Mouse (Mus musculus): ENCODE results near the gene Atp13a4. TPM values are rescaled to one million over a fixed set of nuclear protein-coding genes. Genes with fewer than 3 reads are reported as not detected.

Atp13a4 gene
- total RNA-seq, 1 experiment from 2014 or later: 0.30 TPM

- no peak for DNase-seq
Observed at GRCm38 (mm10) chr16:29480396-29480795, 64.3 kb downstream of the Atp13a4 start.

GRCm38 (mm10) chr16:29463798-29464197, 80.9 kb downstream of the Atp13a4 start:
- no peak for DNase-seq

- no peak for DNase-seq
Observed at GRCm38 (mm10) chr16:29459331-29459730, 85.3 kb downstream of the Atp13a4 start.

- DNase-seq: no peak
Observed at GRCm38 (mm10) chr16:29456851-29457250, 87.8 kb downstream of the Atp13a4 start.

- DNase-seq: no peak
Observed at GRCm38 (mm10) chr16:29453282-29453681, 91.4 kb downstream of the Atp13a4 start.

- DNase-seq: peak; percentile 59
Observed at GRCm38 (mm10) chr16:29451706-29452105, 93.0 kb downstream of the Atp13a4 start.

- DNase-seq: no peak
Observed at GRCm38 (mm10) chr16:29442126-29442525, 102.5 kb downstream of the Atp13a4 start.

GRCm38 (mm10) chr16:29441405-29441985, 103.2 kb downstream of the Atp13a4 start:
- no peak for DNase-seq

- DNase-seq: no peak
Observed at GRCm38 (mm10) chr16:29438045-29438444, 106.6 kb downstream of the Atp13a4 start.

- DNase-seq: peak; percentile 53
Observed at GRCm38 (mm10) chr16:29435746-29436145, 108.9 kb downstream of the Atp13a4 start.

- peak; percentile 63 for DNase-seq
Observed at GRCm38 (mm10) chr16:29434712-29435111, 110.0 kb downstream of the Atp13a4 start.

GRCm38 (mm10) chr16:29414822-29415221, 129.8 kb downstream of the Atp13a4 start:
- no peak for DNase-seq

GRCm38 (mm10) chr16:29407319-29407718, 137.3 kb downstream of the Atp13a4 start:
- no peak for DNase-seq

GRCm38 (mm10) chr16:29399079-29399478, 145.6 kb downstream of the Atp13a4 start:
- peak; percentile 4 for DNase-seq

GRCm38 (mm10) chr16:29384781-29385180, 159.9 kb downstream of the Atp13a4 start:
- DNase-seq: no peak

- no peak for DNase-seq
Observed at GRCm38 (mm10) chr16:29378458-29378857, 166.2 kb downstream of the Atp13a4 start, which contains the start of gene Atp13a5. TSS of gene Atp13a5 (minus strand) at chr16:29378732.

GRCm38 (mm10) chr16:29374636-29375035, 170.0 kb downstream of the Atp13a4 start:
- no peak for DNase-seq

Other genes starting within 250 kb of the Atp13a4 start
- not detected in 2 replicates for gene Atp13a5, start 166.1 kb downstream of the Atp13a4 start, total RNA-seq (2021)
- 101 and 104 TPM in 2 replicates for gene Opa1, start 34.5 kb upstream of the Atp13a4 start, total RNA-seq (2021)